Mouse (Mus musculus) C2C12 (cell line): ENCODE data around the gene H2-M10.2.

Source experiments
- CEBPB ChIP-seq: IDR thresholded peaks from one replicate; pipeline ENCODE4 v1.6.1; 2011; ENCODE audit warnings: low read depth, mild to moderate bottlenecking, control low read depth, moderate library complexity
- CTCF ChIP-seq: IDR thresholded peaks from one replicate; pipeline ENCODE4 v1.5.1; 2011; ENCODE audit not compliant: control insufficient read depth, insufficient read depth, insufficient read length
- FOSL1 ChIP-seq: IDR thresholded peaks from one replicate; pipeline ENCODE4 v1.8.0; 2011; ENCODE audit warnings: mild to moderate bottlenecking, low read length; ENCODE audit not compliant: poor library complexity, insufficient read depth, severe bottlenecking
- MAX ChIP-seq: IDR thresholded peaks from one replicate; pipeline ENCODE4 v1.6.1; 2011; ENCODE audit warnings: mild to moderate bottlenecking, control low read depth
- MYOD1 ChIP-seq: IDR thresholded peaks from one replicate; pipeline ENCODE4 v1.6.1; 2011; ENCODE audit warnings: low read depth; ENCODE audit not compliant: control insufficient read depth, insufficient read length
- MYOG ChIP-seq: IDR thresholded peaks from one replicate; pipeline ENCODE4 v1.6.1; 2011; ENCODE audit not compliant: control insufficient read depth, insufficient read length; ENCODE audit errors: extremely low read depth
- USF1 ChIP-seq: IDR thresholded peaks from one replicate; pipeline ENCODE4 v1.6.1; 2011; ENCODE audit warnings: low read depth, mild to moderate bottlenecking, control low read depth, moderate library complexity

- TF ChIP-seq MAX = no peak
- no peak for TF ChIP-seq CTCF
- no peak for TF ChIP-seq MYOG
- no peak for TF ChIP-seq USF1
- no peak for TF ChIP-seq MYOD1
- no peak for TF ChIP-seq CEBPB
- TF ChIP-seq FOSL1 = no peak
Observed at GRCm38 (mm10) chr17:36309293-36309692, 23.0 kb upstream of the H2-M10.2 start.
